Mouse (Mus musculus) lung, postnatal 25 days (tissue): ENCODE results near the gene Fdx1l.

Experiments used
- DNase-seq: peaks from one replicate; pipeline ENCODE4 v3.0.0; 2022; ENCODE audit warnings: low spot score

The Fdx1l gene

DNA sequence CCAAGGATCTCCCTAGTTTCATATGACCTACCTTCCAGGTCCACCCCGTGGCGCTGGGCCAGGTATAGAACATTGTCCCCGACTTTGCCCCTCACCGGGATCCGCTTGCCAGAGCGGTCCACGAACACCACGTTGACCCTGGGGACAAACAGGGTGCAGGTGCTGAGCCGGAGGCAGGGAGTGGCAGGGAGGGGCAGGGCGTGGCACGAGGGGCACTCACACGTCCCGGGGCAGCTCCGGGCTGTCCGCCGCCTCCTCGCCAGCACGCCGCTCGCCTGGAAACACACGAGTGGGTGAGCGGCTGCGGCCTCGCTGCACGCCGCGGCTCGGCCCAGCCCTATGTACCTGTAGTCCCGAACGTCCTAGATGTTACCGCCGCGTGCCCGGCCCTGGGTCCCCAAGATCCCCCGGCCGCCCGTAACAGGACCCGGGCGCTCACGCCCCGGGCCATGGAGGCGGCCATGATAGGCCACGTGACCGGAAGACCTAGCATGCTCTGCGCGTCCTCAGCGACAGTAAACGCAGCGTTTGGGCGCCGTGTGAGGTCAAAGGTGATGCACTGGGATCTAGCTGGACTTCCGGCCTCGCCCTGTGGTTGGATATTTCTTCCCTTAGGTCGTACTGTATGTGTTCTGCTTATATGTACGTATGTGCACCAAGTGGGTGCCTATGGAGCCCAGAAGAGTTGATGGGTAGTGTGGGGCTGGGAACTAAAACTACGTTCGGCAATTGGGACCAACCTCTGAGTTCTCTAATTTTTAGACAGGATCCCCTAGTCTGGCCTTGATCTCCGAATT, at the start of gene Fdx1l, which contains the start of gene Gm49373:
Fdx1l (minus strand) TSS at position 571 of the 797 bp plus-strand sequence.
Gm49373 (minus strand) TSS at position 53 of the 797 bp plus-strand sequence.
- DNase-seq, result peak; percentile 92

GRCm38 (mm10) chr9:21121483-21121882, 48.1 kb upstream of the Fdx1l start:
- DNase-seq, result no peak

GRCm38 (mm10) chr9:21117073-21117472, 43.7 kb upstream of the Fdx1l start:
- DNase-seq, result no peak

- DNase-seq, result no peak
These were observed 41.7 kb upstream of the Fdx1l start for GRCm38 (mm10) chr9:21115105-21115504.

DNA sequence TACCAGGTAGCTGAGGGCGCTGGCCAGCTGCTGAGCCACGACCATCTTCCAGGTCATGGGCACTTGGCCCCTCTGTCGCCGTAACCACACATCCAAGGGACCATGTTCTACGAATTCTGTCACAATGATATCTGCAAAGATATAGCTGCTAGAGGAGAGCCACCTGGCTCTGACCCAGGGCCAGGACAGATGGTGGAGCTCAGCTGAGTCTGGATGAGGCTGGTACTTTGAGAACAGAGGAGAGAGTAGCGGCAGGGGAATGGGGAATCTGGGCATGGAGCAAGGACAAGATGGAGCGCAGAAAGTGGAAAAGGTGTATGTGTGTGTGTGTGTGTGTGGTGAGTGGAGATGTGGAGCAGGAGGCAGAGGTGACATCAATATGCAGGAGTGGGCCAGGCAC, 40.8 kb upstream of the Fdx1l start:
- no peak for DNase-seq

DNA sequence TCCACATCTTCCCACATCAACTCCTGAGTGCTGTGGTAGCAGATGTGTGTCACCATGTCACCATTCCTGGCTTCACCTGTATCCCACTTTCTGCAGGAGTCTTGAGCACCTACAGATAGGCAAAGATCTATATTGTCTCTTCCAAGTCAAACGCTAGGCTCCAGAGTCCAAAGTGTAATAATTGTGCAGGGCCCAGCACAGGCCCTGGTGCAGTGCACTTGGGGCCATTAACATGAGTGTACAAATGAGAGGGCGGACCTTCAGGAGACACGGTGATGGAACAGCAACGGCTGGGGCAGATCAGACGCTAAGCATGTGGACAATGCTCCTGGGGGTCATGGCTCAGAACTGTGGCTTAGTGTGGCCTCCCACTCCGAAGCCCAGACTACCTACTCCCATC, 40.3 kb upstream of the Fdx1l start:
- no peak for DNase-seq

GRCm38 (mm10) chr9:21107607-21108237, 34.3 kb upstream of the Fdx1l start:
- no peak for DNase-seq

DNA sequence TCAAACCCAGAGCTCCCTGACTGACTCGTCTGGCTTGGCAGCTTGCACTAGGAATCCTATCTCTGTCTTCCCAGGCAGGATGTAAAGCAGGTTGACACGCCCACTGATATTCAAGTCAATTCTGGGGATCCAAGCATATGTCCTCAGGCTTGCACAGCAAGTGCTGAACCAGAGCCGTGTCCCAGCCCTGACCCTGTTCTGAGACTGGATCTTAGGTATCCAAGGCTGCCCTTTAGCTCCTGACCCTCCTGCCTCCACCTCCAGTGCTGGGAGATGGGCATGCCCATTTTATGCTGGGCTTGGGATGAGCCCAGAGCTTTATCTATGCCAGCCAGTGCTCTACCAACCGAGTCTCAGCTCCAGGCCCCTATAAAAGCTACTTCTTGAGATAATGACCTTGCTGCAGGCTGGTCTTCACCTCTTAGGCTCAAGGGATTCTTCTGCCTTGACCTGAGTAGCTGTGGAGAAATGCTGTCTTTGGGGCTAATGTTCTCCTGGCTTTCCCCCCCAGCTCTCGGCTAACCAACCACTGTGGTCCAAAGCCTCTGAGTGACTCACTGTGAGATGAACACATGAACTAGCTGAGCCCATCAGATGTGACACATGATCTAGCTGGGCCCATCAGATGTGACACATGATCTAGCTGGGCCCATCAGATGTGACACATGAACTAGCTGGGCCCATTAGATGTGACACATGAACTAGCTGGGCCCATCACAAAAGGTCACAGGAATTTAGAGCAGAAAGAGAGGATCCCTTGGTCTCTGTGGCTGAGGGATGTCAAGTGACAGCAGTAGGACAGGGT, 32.5 kb upstream of the Fdx1l start:
- DNase-seq, result no peak

GRCm38 (mm10) chr9:21104814-21105213, 31.4 kb upstream of the Fdx1l start:
- DNase-seq, result no peak

DNA sequence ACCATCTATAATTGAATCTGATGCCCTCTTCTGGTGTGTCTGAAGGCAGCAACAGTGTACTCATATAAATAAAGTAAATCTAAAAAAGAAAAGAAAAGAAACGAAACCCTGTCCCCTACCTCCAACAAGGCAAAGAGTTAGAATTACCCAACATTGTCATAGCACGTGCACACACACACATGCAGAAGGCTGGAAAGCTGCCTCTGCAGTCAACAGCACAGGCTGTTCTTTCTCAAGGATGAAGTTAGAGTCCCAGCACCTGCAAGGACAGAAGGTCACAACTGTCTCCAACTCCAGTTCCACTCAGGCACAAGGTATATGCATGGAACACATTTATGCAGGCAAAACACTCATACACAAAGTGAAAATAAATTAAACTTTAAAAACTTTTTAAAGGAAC, 28.7 kb upstream of the Fdx1l start:
- DNase-seq, result no peak

DNA sequence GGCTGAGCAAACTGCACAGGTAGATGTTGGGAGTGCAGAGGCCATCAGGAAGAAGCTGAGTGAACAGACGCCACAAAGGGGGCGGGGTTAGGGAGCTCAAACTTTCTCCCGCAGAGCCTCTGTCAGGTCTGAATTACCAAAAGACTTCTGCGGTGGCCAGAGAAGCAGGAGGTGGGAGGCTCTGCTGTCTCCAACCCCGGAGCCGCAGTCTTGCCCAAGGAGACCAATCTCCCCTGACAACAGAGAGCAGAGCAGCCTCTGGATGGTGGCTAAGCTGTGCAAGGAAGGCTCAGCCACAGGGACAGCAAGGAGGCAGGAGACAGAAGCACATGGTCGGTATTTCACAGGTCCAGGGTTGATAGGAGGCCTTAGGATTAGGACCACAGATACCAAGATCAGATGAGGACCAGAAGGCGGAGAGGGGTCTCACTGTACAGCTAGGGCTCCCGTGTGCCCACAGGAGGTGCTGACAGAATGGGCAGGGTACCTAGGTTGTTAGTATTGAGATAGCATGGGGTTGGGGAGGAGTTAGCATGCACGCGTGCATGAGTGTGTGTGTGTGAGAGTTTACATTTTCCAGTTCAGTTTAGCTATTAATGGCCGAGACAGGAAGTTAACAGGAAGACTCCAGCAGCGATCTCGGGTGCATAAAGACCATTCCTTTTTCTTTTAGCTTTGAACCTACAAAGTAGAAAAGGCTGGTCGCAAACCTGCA, 27.2 kb upstream of the Fdx1l start:
- no peak for DNase-seq

- DNase-seq, result no peak
These were observed 24.4 kb upstream of the Fdx1l start for GRCm38 (mm10) chr9:21097793-21098192.

GRCm38 (mm10) chr9:21095958-21096357, 22.5 kb upstream of the Fdx1l start:
- DNase-seq, result no peak

GRCm38 (mm10) chr9:21093423-21093822, 20.0 kb upstream of the Fdx1l start:
- DNase-seq, result no peak

DNA sequence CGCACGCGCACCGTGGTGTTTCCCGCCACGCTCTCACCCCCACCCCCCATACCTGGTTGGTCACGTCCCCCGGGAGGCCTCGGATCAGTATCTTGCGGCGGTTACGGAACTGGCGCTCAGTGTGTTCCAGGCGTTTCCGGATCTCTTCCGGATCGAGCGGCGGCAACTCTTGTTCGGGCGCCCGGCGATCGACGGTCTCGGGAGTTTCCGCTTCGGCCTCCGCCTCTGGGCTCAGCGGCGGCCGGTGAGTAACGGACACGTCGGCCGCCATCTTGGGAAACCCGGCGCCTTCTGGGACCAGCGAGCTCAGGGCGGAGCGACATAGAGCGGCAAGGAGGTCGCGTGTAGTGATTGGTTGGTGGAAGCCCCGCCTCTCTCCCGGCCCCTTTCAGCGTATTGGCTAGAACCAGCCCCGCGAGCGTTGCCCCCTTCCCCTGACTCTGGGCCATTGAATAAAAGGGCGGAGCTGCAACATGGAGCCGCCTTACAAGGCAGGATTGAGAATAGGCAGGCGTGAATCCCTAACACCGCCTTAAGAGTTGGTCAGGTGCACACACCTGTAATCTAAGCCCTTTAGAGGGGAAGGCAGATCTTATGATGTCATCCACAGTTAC, 18.4 kb upstream of the Fdx1l start, which contains the start of the genes Gm38431 and Raver1:
Gm38431 (minus strand) TSS at position 291 of the 614 bp plus-strand sequence.
Raver1 (minus strand) TSS at position 302 of the 614 bp plus-strand sequence.
- peak; percentile 99 for DNase-seq

DNA sequence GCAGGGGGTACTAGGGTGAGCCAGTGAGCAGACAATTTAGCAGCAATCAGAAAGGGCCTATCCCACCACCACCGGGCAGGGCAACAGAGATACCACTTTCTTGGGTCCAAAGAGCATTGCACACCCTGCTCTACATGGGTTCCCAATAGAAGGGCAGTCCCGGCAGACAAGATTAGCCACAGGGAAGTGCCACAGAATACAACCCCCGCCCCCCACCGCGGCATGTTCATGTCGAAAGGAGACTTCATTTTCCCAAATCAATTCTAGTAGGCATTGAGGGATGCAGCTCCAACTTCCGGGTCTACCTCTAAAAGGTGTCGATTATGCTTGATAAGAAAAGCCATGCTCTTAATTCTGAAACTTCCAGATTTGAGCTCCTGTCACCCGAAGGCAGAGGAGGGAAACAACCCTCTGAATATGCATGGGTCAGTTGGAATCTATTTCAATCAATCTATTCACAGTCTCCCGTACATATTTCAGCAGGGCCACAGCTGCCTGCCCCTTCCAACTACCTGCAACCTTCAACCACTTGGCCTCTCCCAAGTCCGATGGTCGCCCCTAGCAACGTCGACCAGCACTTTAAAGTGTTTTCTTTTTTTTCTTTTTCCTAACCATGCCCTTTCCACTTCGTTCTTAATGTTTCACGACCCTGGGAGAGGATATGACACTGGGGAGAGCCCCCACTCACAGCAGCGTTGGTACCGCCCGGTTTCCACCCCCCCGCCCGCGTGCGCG, 17.7 kb upstream of the Fdx1l start:
- no peak for DNase-seq

- DNase-seq, result no peak
These were observed 17.1 kb upstream of the Fdx1l start for GRCm38 (mm10) chr9:21090537-21090936.

- DNase-seq, result no peak
These were observed 9.9 kb upstream of the Fdx1l start for GRCm38 (mm10) chr9:21083324-21083723.

DNA sequence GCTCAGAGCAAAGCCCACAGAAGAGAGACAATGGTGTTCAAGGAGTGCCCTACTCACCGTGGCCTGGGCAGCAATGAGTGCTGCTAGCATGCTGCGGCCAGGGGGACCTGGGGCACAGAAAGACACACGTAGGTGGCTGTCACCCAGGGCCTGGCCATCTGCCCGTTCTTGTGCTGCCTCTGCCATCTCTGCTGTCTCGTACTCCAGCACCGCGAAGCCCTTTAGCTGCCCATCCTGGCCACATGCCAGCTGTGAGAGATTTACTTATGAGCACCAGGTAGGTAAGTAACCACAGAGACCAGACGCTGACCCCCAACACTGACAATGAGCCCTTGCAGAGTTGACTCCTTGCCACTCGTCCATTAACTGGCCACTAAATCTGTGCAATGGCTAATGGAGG, 7.7 kb upstream of the Fdx1l start:
- no peak for DNase-seq

- DNase-seq, result no peak
These were observed 2.2 kb upstream of the Fdx1l start for GRCm38 (mm10) chr9:21075625-21076024.

DNA sequence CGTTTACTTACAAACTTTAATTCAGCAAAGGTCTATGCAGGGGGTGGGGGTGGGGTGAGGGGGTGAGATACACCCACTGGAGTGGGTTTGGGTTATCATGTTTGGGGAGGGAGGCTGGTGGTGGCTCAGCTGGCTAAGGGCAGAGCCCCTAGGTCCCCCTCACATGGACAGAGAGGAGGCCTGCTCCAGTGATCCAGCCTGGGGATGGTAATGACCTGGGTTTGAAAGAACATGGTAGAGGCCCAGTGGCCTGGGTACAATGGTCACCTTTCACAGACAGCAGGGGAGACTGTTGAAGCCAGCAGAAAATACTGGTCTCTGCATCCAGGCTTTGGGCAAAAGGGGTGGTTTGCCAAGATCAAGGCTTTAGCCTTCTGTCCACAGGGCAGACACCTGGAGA, 759 bp upstream of the Fdx1l start:
- DNase-seq, result no peak
